Mouse (Mus musculus) adrenal gland, adult 2 months (tissue): ENCODE data around the gene Alpl. TPM values are rescaled to one million over a fixed set of nuclear protein-coding genes. Genes with fewer than 3 reads are reported as not detected.

Experiments
- DNase-seq: peaks from one replicate; pipeline ENCODE4 v3.0.0; 2021
- polyA plus RNA-seq: library from polyadenylated mRNA; depleted of rRNA; stranded (reverse); fragments of >200 nt; gene quantifications from 2 replicates; pipeline ENCODE4 v1.2.3, GENCODE M21; 2012
- total RNA-seq, 2 experiments: library from RNA; stranded (reverse); gene quantifications; 2 replicates each; pipeline ENCODE4 v1.2.3; 2021

Alpl gene
- total and polyA plus RNA-seq, 3 experiments = 4.7 to 59.6 (median 6.1) TPM

DNA sequence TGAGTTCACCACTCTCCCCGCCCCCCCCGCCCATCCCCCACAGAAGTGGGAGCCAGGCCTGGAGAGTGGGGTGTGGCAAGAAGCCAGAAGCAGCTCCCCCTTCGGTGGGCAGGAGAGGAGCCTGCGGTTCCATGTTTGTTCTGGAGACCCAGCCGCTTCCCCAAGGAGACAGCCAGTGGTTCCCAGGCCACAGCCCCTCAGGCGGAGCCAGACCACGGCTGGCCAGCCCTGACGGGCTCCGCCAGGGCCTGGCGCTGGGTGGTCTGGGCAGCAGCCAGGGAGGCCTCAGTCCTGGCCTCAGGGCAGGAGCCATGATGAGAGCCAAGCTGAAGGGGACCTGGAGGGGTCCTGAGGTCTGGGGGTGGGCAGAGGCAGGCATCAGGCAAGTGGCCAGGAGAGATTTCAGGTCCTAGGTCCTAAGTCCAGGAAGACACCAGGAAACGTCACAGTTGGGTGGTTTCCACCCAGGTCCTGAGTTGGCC, 59.9 kb downstream of the Alpl start:
- DNase-seq = no peak

DNA sequence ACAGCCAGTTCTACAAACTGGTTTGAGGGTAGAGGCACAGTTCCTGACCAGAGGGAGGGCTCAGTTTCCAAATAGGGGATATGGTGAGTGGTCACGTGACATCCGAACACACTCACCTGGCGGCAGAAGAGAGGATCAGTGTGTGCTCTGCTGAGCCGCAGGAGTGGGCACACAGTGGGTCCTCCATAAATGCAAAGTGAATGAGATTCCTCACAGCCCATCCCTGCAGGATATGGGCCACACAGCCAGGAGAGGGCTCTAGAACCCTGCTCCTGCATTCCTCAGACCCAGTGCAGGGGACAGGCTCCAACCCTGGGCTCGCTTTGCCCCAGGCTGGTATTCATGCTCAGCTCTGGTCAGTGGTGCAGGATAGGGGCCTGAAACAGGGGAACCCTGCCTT, 62.7 kb downstream of the Alpl start:
- no peak for DNase-seq

DNA sequence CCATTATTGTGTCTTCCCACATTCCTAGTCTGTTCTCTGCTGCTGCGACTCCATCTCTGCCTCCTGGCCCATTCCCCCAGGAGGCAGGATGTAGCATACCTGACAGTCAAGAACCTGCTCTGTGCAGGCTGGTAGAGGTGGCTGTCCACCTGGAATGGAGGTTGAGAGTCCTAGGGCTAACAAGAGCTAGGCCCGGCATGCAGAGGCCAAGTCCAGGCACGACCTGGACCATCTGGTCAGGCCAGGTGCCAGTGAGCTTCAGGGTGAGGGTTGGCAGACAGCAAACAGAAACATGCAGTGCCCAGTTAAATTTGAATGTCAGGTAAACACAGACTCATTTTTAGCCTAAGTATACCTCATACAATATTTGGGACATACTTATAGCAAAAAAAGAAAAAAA, 63.2 kb downstream of the Alpl start:
- no peak for DNase-seq

DNA sequence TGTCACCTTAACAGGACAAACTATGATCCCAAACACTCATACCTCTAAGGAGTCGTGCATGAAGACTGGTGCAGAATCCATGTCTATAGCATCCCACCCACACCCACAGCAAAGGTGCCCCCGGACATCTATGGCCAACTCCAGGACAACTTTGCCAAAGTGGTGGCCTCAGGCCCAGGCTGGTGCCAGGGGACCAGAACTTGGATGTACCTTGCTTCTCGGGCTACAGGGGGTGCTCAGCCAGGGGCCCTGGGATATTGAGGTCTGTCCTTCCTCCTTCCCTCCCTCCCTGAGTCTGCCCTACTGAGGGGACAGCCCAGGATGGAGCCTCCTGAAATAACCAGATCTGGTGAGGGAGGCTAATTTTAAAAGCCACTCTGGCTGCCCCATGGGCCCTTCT, 63.8 kb downstream of the Alpl start:
- no peak for DNase-seq

DNA sequence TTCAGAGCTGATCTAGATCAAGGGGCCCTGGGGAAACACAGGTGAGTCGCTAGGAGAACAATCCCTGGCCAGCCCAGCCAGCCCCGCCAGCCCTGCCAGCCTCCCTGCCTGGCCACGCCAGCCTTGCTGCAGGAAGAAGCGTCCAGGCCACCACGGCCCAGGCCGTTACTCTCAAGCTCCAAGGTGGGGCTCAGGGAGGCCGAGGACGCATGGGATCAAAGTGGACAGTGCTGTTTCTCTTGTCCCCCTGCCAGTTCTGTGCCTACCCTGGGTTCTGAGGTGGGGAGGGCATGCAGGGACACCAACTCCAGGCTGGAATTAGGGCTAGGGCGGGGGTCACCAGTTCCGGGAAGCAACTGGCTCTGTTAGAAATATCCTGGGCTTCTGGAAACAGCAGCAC, 64.3 kb downstream of the Alpl start:
- DNase-seq = no peak

DNA sequence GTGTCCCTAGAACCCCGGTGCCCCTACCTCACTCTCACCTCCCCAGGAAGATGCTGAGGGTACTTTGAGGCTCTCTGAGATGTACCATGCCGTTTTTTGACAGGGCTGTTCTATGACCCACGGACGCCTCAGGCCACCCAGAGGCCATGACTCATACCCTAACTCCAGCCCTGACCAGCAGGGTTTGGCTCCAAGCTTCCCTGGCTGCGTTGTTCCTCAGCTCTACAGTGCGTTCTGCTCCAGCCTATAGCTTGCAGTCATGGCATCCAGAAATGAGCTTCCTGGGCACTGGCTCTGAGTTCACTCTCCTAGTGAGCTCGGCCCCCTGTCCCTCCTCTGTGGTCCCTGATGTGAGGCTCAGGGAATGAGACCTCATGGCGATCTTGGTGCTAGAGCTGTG, 65.4 kb downstream of the Alpl start:
- DNase-seq = peak; percentile 67

DNA sequence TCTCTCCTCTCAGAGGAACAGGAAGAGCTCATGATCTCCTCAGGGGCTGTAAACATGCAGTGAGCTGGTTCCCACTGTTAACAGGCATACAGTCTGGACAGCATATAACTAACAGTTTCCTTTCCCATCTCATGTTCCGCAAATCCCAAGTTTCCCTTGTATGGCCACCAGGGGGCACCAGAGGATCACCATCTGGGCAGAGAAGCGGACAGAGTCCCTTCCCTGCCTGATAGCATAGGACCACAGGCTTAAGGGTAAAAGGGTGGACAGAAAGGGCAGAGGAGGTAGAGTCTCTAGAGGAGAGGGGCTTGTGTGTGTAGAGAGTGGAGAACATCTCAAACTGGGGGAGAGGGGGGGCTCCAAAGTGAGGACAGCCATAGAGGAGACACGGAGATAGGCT, 66.0 kb downstream of the Alpl start:
- DNase-seq = peak; percentile 91

DNA sequence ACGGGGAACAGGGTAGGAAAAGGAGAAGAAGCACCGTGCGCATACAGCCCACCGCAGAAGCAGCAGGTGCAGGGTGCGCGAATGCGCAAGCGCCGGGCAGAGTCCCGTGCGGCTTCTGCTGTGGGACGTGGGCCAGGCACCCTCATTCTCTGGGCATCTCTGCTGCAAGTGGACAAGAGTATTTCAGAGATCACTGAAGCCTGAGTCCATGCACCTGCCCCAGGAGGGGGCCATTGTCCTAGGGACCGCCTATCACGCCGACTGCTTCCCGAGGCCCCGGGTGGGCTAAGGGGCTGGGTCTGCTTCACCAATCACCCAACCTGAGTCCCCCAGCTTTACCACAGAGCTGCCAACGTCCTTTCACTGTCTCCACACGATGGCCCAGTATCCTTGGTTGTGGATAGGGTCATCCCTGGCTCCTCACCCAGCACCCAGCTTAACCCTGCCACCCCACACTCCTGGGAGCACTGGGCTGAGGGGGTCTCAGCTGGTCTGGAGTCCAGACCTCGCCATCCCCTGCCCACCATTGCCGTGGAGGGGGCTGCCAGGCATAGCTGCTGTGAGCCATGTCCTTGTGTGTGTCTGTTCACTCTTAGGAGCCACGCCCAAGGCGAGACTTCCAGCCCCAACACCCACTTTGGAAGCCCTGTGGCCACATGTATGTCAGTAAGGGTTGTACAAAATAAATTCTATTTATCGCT, 66.9 kb downstream of the Alpl start:
- no peak for DNase-seq

DNA sequence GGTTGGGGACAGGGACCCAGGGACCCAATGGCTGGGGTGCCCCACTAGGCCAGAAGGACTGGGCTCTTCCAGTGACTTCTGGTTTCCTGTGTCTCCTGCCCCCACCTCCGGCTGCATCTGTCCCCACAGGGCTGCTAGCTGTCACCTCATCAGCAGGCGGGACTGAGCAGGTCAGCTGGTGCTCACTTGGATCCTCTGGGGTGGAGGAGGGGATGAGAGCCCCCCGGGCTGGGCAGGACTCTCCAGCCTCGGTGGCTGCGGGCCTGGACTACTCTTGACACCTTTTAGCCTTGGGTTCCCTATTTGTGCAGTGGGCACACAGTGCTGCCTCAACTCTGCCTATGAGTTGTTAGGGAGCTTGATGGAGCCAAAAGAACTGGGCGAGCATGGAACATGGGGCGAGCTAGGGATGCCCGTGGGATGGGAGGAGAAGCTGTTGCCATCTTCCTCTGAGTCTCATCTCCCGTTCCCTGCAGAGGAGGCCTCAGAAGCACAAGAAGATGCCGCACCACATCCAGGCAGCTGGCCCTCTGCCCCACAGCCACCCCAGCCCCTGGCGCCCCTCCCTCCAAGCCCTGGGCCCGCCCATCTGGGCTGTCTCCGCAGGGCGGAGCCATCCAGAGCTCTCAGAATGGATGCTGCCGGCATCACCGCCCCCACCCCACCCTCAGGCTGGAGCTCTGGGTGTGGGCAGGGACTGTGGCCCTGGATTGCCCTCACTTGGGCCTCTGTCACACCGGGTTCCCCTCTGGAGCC, 67.6 kb downstream of the Alpl start:
- no peak for DNase-seq

DNA sequence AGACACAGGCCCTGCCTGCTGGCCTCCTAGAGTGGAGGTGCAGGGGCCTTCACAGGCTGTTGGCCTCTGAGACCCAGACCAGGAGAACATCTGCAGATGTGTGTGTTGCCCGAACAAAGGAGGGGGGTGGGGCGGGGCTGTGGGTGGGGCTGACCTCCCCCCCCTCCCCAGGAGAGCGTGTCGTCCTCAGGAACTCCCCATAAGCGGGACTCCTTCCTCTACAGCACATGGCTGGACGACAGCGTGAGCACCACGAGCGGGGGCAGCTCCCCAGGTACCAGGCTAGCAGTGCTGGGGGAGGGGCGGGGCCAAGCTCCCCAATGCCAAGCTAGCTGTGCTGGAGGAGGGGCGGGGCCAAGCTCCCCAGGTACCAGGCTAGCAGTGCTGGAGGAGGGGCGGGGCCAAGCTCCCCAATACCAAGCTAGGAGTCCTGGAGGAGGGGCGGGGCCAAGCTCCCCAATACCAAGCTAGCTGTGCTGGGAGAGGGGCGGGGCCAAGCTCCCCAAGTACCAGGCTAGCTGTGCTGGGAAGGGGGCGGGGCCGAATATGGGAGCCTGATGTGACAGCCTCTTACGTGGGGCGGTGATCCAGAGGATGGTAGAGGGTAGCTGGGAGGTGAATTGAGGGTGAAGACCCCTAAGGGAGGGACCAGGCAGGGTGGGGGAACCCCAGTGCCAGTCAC, 68.5 kb downstream of the Alpl start:
- DNase-seq = peak; percentile 33

DNA sequence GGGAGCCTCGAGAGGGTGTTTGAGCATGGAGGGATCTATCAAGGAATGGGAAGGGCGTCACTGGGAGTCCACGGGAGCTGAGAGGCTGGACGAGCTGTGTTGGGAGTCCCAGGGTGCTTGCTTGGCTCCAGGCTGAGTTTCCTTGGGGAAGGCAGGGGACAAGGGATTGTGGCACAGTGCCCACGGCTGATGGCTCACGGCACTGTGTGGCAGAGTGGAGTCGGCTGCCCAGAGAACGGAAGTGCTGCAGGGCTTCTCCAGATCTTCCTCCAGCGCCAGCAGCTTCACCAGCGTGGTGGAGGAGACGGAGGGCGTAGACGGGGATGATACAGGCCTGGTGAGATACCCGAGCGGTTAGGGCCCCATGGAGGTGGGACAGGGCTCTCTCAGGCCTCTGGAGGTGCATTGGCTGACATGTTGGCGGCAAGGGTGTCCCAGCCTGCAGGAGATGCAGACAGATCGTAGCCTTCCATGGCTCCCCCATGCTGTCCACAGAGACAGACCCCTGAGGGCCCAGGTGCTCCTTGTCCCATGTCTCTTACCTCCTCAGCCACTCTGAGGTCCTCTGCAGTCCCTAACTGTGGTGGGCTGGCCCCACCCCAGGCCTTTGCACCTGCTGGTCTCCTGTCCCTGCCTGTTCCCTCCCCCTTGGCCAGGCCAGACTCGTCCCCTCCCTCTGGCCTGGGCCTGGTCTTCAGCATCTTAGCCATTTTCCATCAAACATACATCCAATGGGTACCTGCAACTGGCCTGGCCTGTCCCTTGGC, 69.3 kb downstream of the Alpl start:
- DNase-seq = no peak

DNA sequence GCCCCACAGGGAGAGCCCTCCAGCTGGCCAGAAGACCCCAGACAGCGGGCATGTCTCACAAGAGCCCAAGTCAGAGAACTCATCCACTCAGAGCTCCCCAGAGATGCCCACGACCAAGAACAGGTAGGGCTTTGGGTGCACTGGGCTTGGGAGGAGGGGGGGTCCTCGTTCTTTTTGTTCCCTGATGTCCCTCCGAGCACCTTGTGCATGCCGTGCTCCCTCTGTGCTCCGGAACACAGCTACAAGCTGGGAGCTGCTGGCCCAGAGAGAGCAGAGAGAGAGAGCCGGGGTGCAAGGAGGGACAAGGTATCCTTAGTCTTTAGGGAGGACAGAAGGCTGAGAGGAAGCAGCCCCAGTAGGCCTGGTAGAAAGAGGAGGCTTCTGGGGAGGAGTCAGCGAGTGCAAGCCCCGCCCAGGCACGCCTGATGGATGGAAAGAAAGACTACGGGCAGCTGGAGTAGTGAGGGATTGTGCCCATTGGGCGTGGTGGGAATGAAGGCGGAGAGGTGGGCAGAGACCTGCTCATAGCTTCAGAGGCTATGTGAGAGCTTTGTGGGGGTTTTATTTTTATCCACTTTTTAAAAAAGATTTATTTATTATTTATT, 70.5 kb downstream of the Alpl start:
- no peak for DNase-seq

DNA sequence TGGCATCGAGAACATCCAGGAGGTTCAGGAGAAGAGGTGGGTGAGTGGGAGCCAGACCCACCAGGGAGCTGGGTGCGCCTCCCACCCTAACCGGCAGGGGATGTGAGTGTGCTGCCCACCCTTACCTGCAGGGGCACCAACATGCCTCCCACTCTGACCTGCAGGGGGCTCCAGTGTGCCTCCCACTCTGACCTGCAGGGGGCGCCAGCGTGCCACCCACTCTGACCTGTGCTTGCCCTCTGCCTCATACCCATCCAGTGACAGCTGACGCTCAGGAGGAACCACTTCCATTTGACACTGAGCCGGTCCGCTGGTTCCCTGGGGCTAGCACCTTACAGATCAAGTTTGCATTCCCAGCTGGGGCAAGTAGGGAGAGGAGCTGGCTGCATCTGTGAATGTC, 71.4 kb downstream of the Alpl start:
- DNase-seq = peak; percentile 63

DNA sequence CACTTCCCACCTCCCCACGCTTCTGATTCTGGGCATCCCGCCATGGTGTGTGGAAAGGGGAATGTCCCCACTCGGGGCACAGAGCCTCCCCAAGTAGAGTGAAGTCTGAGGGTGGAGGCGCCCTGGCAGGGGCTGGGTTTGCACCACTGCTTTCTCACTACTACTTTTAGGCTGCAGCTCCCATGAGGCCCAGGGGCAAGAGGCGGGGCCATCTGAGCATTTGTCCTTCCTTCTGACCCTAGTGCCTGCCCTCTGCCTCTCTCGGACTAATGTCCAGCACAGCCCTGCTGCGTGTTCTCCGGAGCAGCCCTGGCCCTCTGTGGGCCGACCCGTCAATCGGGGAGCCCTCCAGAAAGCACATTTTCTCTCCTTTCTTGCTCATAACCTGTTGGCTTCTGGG, 72.0 kb downstream of the Alpl start:
- peak; percentile 43 for DNase-seq

DNA sequence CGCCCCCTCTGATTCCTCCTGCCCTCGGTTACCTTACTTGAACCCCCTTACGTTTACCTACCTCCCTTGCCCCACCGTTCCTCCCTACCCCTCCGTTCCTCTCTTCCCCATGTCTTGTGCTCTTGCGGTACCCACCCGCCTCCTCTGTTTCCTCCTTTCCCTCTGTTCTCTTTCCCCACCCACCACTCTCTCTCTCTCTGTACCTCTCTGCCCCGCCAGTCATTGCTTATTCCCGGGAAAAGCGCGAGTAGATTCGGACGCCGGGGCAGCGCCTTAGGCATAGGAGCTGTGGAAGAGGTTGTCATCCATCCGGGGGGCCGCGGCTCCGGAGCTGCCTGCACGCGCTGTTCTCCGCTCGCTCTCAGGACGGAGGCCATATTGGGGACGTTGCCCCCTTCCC, 72.7 kb downstream of the Alpl start:
- no peak for DNase-seq

DNA sequence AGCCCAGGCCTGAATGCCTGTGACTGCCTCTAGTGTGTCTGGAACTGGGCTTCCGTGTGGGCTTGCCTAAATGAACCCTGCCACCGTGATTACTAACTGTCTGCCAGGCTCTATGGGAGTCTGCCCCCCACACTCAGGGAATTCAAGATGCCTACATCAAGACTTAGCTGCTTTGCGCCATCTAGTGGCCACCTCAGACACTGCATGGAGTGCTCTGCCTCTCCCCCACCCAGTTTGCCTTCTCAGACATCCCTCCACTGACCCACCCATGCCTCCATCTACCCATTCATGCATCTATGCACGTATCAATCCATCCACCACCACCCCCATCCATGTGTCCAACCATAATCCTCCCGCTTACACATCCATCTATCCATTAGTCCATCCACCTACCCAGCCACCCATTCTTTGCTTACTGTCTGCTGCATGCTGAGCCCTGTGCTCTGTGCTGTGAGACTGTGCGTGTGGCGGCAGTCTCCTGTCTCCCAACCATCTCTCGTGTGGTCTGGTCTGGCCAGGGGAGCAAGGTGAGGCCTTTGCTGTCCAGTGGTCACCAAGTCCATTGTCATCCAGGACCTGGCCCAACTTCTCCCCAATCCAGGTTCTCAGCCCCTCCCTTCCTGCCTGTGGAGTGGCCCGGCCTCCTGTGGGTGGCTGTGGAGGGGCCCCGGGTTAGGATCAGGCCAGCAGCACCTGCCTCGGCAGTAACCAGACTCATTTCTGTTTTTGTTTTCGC, 73.3 kb downstream of the Alpl start:
- peak; percentile 61 for DNase-seq

DNA sequence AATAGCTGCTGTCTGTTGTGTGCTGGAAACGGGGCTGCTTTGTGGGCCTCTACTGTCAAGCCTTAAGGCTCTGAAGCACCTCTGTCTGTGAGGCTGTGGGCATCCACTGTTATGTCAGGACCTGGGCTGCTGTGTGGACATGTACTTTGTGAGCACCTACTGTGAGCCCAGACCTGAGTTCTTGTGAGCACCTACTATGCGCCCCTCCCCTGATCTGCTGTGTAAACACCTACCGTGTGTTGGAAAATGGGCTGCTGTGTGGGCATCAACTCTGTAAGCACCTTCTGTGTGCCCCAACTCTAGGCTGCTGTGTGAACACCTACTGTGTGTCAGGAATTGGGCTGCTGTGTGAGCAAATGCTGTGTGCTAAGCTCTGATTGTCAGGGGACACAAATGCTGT, 74.0 kb downstream of the Alpl start:
- DNase-seq = no peak

DNA sequence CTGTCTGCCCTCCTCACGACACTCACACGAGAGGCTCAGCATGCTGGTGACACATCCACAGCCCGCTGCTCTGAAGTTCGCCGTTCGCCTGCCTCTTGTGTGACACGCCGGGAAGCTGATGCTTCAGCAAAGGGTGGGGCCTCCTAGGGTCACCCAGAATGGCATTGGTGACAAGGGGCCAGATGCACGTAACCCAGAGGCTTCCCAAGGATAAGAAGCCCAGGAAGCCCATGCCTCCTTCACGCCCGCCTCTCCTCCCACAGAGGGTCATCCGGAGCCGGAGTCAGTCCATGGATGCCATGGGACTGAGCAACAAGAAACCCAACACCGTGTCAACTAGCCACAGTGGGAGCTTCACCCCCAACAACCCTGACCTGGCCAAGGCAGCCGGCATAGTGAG, 74.6 kb downstream of the Alpl start:
- DNase-seq = no peak

DNA sequence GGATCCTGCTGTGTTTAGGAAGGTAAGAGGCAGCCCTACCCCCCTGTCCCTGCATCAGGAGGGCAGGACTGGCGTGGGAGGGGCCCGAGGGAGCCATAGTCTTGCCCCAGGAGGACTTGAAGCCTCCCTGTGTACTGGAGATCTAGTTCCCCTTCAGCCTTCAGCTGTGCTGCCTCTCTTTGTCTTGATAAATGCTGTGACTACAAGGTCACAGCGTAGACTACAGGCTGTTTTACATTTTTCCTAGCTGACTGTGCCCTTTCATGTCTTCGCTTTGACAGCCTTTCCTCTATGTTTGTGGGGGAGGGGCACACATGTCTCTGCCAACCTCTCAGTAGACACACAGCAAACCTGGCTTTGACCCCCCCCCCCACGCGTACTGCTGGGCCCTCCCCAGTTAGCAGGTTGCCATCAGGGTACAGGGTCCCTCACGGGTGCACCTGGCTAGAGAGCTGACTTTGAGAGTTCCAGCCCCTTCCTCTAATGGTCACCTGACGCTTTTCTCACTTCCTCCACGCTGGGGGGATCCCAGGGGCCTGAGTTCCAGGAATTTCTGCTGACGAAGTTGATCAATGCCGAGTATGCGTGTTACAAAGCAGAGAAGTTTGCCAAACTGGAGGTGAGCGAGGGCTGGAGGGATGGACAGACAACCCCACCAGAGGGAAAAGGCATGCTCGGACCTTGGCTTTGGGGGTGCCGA, 76.7 kb downstream of the Alpl start:
- DNase-seq = peak; percentile 81

DNA sequence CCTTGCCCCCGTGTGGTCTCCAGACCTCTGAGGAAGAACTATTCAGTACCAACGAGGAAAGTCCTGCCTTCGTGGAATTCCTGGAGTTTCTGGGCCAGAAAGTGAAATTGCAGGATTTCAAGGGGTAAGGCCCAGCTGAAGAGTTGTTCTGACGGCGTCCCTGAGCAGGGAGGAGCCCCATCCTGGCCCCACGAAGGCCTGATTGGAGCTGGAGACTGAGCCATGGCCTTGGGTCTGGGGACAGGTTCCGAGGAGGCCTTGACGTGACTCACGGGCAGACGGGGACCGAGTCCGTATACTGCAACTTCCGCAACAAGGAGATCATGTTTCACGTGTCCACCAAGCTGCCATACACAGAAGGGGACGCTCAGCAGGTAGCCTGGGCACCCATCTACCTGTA, 78.5 kb downstream of the Alpl start:
- peak; percentile 90 for DNase-seq

DNA sequence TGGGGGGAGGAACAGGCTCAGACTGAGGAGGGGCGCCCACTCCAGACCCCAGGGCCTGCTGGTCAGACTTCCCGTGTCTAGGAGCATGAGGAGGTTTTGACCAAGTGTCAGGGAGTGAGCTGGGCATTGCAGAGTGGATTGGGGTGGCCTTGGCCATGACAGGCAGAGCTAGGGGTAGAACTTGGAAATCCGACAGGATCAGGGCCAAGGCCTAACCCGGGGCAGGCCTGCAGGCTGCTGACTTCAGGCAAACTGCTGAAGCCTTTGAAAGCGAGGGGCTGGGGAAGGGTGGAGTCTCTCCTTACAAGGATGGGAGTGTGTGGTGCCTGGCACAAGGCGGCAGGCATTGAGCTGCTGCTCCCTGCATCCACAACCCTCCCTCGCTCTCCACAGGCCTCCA, 79.2 kb downstream of the Alpl start:
- peak; percentile 87 for DNase-seq
